Mouse (Mus musculus) cerebellum, postnatal 10 days (tissue): ENCODE data around the gene Cd3eap.

Source experiments
- DNase-seq, 2 experiments: peaks; one replicate each; pipeline ENCODE4 v3.0.0; 2021; ENCODE audit warnings: mixed read lengths in 2 of 2

Cd3eap gene

GRCm38 (mm10) chr7:19359299-19359891 is at the start of gene Cd3eap, which contains the start of gene Ppp1r13l:
Gene Cd3eap (minus strand): TSS chr7:19359483.
Gene Ppp1r13l (plus strand): TSS chr7:19359749.
- DNase-seq = peak; percentile 94

GRCm38 (mm10) chr7:19405417-19405816 is 46.1 kb upstream of the Cd3eap start:
- peak; percentile 89 to 93 for DNase-seq

- DNase-seq = no peak
Measured at GRCm38 (mm10) chr7:19404476-19404875, 45.2 kb upstream of the Cd3eap start, which contains the start of gene Ckm. Gene Ckm (plus strand): TSS chr7:19404776.

- DNase-seq = peak in 1 of 2 experiments; percentile 53
Measured at GRCm38 (mm10) chr7:19403731-19404296, 44.5 kb upstream of the Cd3eap start, which contains the start of gene Klc3. Gene Klc3 (minus strand): TSS chr7:19404104.

DNA sequence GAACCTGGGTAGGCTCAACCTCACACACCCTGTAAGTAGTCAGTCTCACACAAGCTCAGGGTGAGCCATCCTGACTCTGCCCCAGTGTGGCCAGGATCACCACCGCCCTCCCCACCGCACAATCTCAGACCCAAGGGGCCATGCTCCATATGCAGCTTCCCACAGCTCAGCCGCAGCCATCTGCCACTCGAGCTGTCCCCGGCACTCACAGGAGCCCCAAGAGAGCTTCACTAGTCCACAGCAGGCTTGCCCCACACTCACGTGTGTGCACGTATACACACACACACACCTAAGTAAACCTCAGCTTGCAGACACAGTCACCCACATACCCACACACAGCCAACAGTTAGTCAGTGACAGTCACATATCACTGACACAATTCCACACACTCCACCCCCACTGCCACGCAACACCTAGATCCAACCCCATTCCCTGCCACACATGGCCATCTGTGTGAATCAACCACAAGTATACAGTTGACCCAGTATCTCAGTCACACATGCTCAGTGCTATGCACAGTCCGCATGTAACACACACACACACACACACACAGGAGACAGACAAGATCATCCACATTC is 43.3 kb upstream of the Cd3eap start:
- DNase-seq = no peak

- DNase-seq = no peak
Measured at GRCm38 (mm10) chr7:19400946-19401345, 41.7 kb upstream of the Cd3eap start.

- no peak for DNase-seq
Measured at GRCm38 (mm10) chr7:19399496-19400280, 40.4 kb upstream of the Cd3eap start.

DNA sequence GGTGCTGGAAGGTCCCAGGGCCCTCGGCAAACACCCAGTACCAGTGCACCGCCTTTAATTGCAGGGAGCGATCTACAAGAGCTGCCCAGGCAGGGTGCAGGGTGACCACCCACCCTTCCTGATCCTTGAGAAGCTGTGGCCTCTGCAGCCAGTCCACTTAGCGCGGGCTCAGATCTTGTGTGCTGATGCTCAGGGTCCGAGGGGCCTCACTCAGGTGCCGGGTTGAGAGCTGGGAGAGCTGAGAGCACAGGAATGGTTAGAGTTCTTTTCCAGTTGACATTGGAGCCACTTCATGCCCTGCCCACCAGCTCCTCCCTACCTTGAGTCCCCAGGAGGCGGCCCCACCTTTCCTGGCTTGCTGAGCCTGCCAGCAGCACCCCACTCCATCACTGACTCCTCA is 35.2 kb upstream of the Cd3eap start:
- no peak for DNase-seq

GRCm38 (mm10) chr7:19388699-19389413 is 29.6 kb upstream of the Cd3eap start:
- peak; percentile 44 to 55 for DNase-seq

GRCm38 (mm10) chr7:19383708-19384107 is 24.4 kb upstream of the Cd3eap start:
- no peak for DNase-seq

DNA sequence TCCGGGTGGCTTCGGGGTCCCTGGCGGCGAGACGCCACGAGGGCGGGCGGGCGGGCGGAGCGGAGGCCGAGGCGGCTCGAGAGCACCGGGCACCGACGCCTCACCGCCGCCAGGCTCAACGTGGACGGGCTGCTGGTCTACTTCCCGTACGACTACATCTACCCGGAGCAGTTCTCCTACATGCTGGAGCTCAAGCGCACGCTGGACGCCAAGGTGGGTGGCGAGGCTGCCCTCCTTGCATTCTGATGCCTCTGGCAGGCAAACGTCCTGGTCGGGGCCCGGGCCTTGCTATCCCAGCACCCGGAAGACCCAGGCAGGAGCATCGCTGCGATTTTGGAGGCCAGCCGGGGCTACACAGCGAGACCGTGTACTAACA is 22.9 kb upstream of the Cd3eap start:
- DNase-seq = peak in 1 of 2 experiments; percentile 45

GRCm38 (mm10) chr7:19381377-19382165 is 22.3 kb upstream of the Cd3eap start, which contains the start of gene Ercc2:
Gene Ercc2 (plus strand): TSS chr7:19382010.
- peak; percentile 99 to 100 for DNase-seq

GRCm38 (mm10) chr7:19378049-19378448 is 18.8 kb upstream of the Cd3eap start:
- no peak for DNase-seq

- no peak for DNase-seq
Measured at GRCm38 (mm10) chr7:19376019-19376418, 16.7 kb upstream of the Cd3eap start.

DNA sequence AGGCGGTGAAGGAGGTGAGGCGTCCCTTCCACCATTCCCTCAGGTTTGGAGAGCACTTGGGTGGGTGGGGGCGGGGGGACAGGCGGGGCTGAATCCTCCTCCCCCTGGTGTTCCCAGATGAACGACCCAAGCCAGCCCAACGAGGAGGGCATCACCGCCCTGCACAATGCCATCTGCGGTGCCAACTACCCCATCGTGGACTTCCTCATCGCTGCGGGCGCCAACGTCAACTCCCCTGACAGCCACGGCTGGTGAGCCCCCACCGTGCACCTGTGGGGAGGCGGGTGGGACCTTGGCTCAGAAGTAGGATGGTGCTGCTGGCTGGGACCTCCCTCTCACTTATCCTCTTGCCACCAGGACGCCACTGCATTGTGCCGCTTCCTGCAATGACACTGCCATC is 16.1 kb upstream of the Cd3eap start:
- DNase-seq = no peak

- DNase-seq = no peak
Measured at GRCm38 (mm10) chr7:19373367-19373766, 14.1 kb upstream of the Cd3eap start.

DNA sequence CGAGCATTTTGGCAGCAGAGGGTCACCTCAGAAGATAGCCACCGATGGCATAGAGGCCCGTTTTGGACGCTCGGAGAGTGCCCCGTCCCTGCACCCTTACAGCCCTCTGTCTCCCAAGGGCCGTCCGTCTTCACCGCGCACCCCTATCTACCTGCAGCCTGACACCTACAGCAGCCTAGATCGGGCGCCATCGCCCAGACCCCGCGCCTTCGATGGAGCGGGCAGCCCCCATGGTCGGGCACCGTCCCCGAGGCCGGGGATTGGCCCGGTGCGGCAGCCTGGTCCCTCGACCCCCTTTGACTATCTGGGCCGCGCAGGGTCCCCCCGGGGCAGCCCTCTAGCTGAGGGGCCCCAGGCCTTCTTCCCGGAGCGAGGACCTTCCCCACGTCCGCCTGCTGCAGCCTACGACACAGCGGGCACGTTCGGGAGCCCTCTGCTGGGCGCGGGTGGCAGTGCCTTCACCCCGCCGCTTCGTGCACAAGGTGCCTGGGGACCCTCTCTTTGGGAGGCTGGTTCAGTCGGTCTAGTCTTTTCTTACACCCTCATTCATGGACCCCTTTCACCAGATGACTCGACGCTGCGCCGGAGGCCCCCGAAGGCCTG is 10.6 kb upstream of the Cd3eap start:
- peak; percentile 88 for DNase-seq

DNA sequence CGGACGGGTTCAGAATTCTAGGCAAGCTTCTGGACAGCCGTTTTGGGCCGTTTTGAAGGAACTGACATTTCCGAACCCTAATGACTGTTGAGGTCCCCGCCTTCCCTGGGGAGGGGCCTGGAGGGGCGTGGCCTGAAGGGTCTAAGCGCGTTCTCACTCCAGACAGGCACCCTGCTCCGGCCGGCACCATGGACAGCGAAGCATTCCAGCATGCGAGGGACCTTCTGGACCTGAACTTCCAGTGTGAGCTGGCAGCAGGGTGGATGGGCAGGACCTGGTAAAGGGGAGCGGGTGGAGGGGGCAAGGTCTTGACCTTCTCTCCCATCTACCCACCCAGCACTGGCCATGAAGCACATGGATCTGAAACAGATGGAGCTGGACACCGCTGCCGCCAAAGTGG is 9.1 kb upstream of the Cd3eap start:
- DNase-seq = peak in 1 of 2 experiments; percentile 40

- DNase-seq = no peak
Measured at GRCm38 (mm10) chr7:19365376-19365775, 6.1 kb upstream of the Cd3eap start.

DNA sequence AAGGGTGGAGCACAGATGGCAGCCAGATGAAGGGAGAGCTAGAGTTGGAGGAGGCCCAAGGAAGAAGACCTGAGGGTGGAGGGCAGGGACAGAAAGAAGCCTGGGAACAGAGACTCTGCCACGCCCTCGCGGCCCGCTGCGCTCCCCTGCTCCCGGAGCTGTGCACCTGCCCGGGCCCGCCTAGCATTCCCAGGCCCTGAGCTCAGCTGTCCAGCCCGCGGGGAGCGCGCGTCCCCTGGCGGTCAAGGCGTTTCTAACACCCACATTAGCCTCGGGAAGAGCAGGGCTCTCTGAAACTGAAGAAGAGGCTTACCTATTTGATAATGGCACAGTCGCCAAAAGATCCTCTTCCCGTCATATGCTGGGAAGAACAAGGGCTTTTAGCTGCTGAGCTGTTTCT is 4.6 kb upstream of the Cd3eap start:
- DNase-seq = peak; percentile 76 to 80

DNA sequence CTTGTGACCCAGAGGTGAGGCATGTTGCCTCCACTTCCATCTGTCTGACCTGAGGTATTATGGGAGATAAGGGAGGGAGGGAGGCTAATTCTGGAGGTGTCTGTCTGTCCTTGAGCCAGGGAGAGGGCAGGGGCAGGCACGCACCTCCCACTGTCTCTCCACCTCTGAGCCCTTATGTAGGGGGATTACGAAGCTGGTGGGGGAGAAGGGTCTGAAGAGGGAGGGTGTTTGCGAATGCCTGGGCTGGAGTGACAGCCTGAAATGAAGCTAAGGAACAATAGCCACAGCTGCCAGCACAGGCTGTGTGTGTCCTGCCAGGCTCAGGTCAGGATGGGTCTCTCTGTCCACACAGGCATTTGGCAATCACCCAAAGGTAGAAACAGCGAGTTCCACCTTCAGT is 3.0 kb upstream of the Cd3eap start:
- no peak for DNase-seq
